Mouse (Mus musculus) kidney, adult 2 months (tissue): Measurements from ENCODE around the gene Tmem54.

Experiments
- CTCF ChIP-seq: fragments of 200-500 bp; conservative IDR thresholded peaks from 2 replicates; pipeline ENCODE4 v1.5.1; 2011; ENCODE audit warnings: low read depth, mild to moderate bottlenecking, control low read depth, low read length, moderate library complexity, mixed read lengths; ENCODE audit not compliant: insufficient read depth, insufficient read length
- POLR2A ChIP-seq: fragments of 200-500 bp; IDR thresholded peaks from one replicate; pipeline ENCODE4 v1.6.1; 2011; ENCODE audit warnings: low read depth, low read length, control low read depth

GRCm38 (mm10) chr4:129130755-129131303, 25.5 kb downstream of the Tmem54 start:
- TF ChIP-seq CTCF = no peak
- TF ChIP-seq POLR2A = no peak
